Mouse (Mus musculus): Measurements from ENCODE around the gene Asb10.
"Not testable (repeated sequence)": the region's sequence is repeated elsewhere in the genome, so short reads cannot be mapped to it uniquely, and the experiment has no call there.

Asb10 gene

DNA sequence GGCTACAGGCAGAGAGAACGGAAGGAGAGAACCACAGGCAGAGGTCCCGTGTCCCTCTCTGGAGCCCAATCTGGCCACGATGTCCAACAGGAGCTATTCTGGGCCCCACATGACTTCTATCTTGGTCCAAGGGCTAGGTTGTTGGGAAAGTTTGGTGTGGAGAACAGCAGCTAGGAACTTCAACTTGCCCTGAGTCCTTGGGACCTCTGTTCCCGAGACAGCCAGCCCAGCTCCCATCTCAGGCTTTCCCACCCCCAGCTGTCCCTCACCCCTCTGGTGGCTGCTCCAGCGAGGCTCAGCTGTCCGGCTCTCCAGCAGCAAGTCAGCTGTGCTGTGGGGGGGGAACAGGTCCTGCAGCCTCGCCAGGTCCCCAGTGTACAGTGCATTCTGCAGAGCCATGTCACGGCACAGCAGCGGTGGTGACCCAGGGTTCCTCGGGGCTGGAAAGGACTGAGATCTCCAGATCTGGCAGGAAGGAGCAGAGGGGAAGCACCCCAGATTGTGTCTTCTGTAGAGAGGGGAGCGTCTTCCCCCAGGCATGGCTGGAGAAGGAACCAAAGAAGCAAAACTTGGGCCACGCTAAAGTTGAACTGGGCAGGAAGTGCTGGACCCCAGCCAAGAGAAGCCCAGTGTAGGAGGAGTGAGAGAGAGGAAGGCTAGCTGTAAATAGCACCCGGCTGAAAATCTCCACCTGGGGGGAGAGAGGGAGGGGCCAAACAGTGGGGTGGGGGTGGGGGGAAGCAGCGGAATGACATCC lies at the start of gene Asb10:
Gene Asb10, minus strand, starts transcription at position 592 of the 757 bp plus-strand sequence.
- no peak for DNase-seq

- no peak for DNase-seq
Observed at GRCm38 (mm10) chr5:24589511-24590500, 49.0 kb upstream of the Asb10 start.

GRCm38 (mm10) chr5:24587200-24587577 lies 46.4 kb upstream of the Asb10 start:
- DNase-seq = no peak

DNA sequence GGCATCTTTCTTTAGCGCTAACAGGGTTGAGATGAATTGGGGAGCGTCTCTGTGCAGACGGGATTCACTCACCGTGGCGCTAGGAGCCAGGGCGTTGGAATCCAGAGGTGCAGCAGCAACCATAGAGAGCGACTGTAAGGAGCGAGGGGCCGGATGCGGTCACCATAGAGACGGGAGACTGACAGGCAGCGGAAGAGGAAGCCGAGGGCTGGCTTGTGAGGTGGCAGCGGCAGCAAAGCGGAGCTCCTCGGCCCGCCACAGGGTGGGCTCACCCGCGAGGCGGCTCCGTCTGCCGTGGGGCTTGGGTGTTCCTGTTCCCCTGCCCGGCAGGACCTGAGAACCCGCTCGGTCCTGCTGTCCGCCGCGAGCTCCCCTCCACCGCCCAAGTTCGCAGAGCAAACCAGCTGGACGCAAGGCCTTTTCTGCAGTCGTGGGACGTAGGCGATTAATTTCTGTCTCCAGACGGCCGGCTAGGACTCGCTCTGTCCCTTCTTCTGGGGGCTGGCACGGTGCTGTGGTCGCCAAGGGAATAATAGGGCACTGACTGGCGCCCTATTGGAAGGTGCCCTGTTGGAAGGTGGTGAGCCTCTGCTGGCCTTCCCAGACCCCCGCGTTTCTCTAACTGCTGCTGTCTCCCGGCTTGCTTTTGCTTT lies 45.9 kb upstream of the Asb10 start, which contains the start of gene Chpf2:
Gene Chpf2, plus strand, starts transcription at position 195 of the 653 bp plus-strand sequence.
- DNase-seq = peak; percentile 62

GRCm38 (mm10) chr5:24586106-24586505 lies 45.3 kb upstream of the Asb10 start:
- DNase-seq = no peak

- DNase-seq = no peak
Observed at GRCm38 (mm10) chr5:24578109-24578963, 37.6 kb upstream of the Asb10 start.

GRCm38 (mm10) chr5:24577183-24577929 lies 36.6 kb upstream of the Asb10 start, which contains the start of gene Abcf2:
Gene Abcf2, minus strand, starts transcription at chr5:24577467.
- peak; percentile 99 for DNase-seq

GRCm38 (mm10) chr5:24576801-24577182 lies 36.0 kb upstream of the Asb10 start:
- DNase-seq = no peak

DNA sequence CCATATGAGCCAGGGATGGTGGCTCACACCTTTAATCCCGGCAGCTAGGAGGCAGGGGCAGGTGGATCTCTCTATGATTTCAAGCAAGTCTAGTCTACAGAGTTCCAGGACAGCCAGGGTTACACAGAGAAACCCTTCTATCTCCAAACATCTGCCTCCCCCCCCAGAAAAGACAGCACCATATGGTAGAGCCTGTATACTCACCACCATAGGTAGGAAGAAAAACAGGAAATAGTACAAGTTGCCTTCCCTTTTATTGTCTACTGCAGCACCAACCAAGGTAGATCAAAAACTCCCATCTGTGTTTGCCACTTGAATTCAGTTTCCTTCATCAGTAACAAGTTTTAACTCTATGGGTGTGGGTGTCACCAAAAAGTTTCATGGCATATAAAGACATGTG lies 35.2 kb upstream of the Asb10 start:
- no peak for DNase-seq

DNA sequence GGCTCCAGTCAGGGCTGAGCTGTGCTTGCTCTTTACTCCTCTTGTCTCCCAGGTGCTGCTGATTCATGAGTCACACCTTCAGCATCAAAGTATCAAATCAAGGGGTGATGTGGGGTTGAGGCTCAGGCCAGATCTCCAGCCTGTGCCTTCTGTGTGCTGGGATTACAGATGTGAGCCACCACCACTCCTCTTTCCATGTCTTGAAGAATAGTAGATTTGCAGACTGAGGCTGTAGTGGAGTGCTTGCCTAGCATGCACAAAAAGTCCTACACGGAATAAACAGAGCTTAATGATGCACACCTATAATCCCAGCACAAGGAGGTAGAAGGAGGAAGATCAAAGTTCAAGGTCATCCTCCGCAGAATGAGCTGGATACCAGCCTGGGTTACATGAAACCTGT lies 15.9 kb upstream of the Asb10 start, which contains the start of gene 4931409K22Rik:
Gene 4931409K22Rik, minus strand, starts transcription at position 101 of the 400 bp plus-strand sequence.
- no peak for DNase-seq

GRCm38 (mm10) chr5:24555335-24555734 lies 14.6 kb upstream of the Asb10 start:
- DNase-seq = not testable (repeated sequence)

- DNase-seq = no peak
Observed at GRCm38 (mm10) chr5:24553621-24554244, 13.0 kb upstream of the Asb10 start.

DNA sequence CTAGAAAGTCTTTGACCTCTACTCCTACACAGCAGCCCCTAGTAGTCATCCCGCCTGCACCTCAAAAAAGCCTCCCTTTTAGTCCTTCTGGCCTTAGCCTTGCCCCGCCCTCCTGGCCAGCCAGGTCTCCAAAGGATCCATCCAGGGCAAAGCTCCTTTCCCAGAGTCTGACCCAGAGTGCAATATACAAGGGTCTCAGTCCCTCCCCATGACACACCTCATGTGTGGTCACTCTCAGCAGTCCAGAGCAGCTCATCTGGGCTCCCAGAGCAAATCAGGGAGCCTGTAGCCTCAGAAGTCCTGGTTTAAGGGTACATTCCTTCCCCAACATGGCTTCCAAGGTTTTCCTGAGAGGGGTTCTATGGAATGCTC lies 10.5 kb upstream of the Asb10 start:
- DNase-seq = no peak

GRCm38 (mm10) chr5:24550598-24551316 lies 10.0 kb upstream of the Asb10 start:
- DNase-seq = no peak

DNA sequence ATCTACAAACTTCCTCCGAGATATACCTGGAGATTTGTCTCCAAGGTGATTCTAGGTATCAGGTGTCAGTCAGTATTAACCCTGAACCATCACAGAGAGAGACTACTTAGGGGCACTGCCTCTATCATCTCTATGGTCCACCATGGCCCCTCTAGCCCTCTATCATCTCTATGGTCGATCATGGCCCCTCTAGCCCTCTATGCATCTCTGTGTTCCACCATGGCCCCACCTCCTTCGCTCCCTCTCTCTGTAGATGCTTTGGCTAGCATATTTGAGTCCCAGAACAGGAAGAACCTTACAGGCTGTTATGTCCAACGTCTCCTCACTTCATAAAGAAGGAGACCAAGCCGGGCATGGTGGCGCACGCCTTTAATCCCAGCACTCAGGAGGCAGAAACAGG lies 1.9 kb upstream of the Asb10 start:
- no peak for DNase-seq

- DNase-seq = no peak
Observed at GRCm38 (mm10) chr5:24541144-24541569, 379 bp upstream of the Asb10 start.

GRCm38 (mm10) chr5:24539571-24540296 lies 1.0 kb downstream of the Asb10 start:
- no peak for DNase-seq

GRCm38 (mm10) chr5:24537618-24538017 lies 3.2 kb downstream of the Asb10 start:
- DNase-seq = no peak

- no peak for DNase-seq
Observed at GRCm38 (mm10) chr5:24536511-24536910, 4.3 kb downstream of the Asb10 start.
